Mouse (Mus musculus) kidney, adult 2 months (tissue): ENCODE data around the gene Dock2. TPM values are rescaled to one million over a fixed set of nuclear protein-coding genes. Genes with fewer than 3 reads are reported as not detected.

Experiments
- DNase-seq: peaks from one replicate; pipeline ENCODE4 v3.0.0; 2021
- H3K27ac ChIP-seq: fragments of 200-500 bp; 2 replicates; pipeline ENCODE4 v1.5.1; 2012; ENCODE audit warnings: low read depth, low read length, control low read depth, inconsistent platforms; ENCODE audit not compliant: insufficient read depth
- H3K27me3 ChIP-seq: fragments of 200-500 bp; replicated peaks from 2 replicates; pipeline ENCODE4 v1.6.1; 2012; ENCODE audit warnings: mild to moderate bottlenecking, moderate library complexity, low read length, inconsistent platforms; ENCODE audit not compliant: control insufficient read depth, insufficient read depth
- H3K36me3 ChIP-seq: fragments of 200-500 bp; 2 replicates; pipeline ENCODE4 v1.6.1; 2012; ENCODE audit warnings: mild to moderate bottlenecking, moderate library complexity, low read length, inconsistent platforms; ENCODE audit not compliant: control insufficient read depth, insufficient read depth
- H3K4me1 ChIP-seq: fragments of 200-500 bp; 2 replicates; pipeline ENCODE4 v1.6.1; 2011; ENCODE audit warnings: low read length; ENCODE audit not compliant: control insufficient read depth, insufficient read depth
- H3K4me3 ChIP-seq: fragments of 200-500 bp; 2 replicates; pipeline ENCODE4 v1.5.1; 2011; ENCODE audit warnings: mild to moderate bottlenecking, low read depth, low read length, control low read depth; ENCODE audit not compliant: insufficient read depth
- CTCF ChIP-seq: fragments of 200-500 bp; conservative IDR thresholded peaks from 2 replicates; pipeline ENCODE4 v1.5.1; 2011; ENCODE audit warnings: low read depth, mild to moderate bottlenecking, control low read depth, low read length, moderate library complexity, mixed read lengths; ENCODE audit not compliant: insufficient read depth, insufficient read length
- POLR2A ChIP-seq: fragments of 200-500 bp; IDR thresholded peaks from one replicate; pipeline ENCODE4 v1.6.1; 2011; ENCODE audit warnings: low read depth, low read length, control low read depth
- WGBS: fragments of 180-500 bp; shearing (Covaris S2); methylation state at CpG from one replicate; pipeline ENCODE4 v1.1.7; 2018; 5-methylcytosine and 5-hydroxymethylcytosine counted together
- polyA plus RNA-seq: library from polyadenylated mRNA; depleted of rRNA; stranded (reverse); fragments of >200 nt; gene quantifications from 2 replicates; pipeline ENCODE4 v1.2.3, GENCODE M21; 2012

The Dock2 gene
- polyA plus RNA-seq, 1 experiment, result 2.8 TPM

DNA sequence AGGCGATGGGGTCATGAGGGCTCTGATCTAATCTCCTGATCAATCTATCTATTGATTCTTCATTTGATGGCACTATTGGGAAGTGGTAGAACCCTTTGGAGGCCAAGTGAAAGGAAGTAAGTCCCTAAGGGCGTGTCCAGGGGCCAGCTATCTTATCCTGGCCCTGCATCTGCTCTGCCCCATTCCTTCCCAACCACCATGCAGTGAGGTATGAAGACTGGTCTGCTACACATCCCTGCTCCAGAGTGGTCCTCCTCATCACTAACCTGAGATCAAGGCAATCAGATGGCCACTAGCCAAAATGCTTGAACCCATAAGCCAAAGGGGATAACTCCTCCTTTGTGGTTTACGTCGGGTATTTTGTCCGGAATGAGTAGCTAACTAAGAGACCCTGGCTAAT is 256.5 kb downstream of the Dock2 start:
- Histone ChIP-seq H3K36me3 (no peaks in the 10 kb centered on the region), H3K4me3 (no peak overlapping the region), H3K4me1 (no peaks in the 10 kb centered on the region), H3K27ac (no peak overlapping the region), H3K27me3 (no peaks in the 10 kb centered on the region)
- TF ChIP-seq POLR2A (no peak), CTCF (no peak)
- no peak for DNase-seq
- 89% methylated on average over 5 of the region's 5 CpGs for WGBS

DNA sequence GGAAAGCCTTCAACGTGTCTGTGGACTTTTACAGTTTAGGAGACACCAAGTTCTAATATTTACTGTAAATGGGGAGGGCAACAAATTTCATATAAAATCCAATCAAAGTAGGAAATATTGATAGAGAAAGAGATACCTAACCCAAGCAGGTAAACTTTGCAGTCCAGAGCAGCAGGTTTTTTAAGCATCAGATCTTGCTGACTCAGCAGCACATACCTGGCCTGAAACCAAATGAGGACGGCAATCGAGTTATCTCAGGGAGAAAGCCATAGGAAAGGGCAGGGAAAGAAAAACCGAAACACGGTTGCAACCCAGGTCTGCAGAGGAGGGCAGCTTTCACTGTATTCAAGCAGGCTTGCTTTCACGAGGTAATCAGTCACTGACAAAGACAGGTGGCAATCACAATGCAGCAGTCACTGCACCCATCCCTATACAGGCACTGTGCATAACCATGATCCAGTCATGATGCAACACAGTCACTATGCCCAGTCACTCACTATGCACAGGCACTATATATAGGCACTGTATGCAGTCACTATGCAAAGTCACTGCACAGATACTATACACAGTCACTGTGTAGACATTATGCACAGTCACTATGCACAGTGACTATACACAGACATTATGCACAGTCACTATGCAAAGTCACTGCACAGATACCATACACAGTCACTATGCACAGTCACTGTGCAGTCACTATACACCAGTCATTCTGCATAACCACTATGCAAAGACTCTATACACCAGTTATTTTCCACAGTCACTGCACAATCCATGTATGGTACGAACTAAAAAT is 258.4 kb downstream of the Dock2 start:
- no peak for DNase-seq
- H3K4me1 ChIP-seq, result no peaks in the 10 kb centered on the region
- no peaks in the 10 kb centered on the region for H3K27me3 ChIP-seq
- no peaks in the 10 kb centered on the region for H3K36me3 ChIP-seq
- 66% methylated on average over 7 of the region's 7 CpGs for WGBS
- no peak overlapping the region for H3K4me3 ChIP-seq
- no peak overlapping the region for H3K27ac ChIP-seq
- TF ChIP-seq POLR2A, result no peak
- no peak for TF ChIP-seq CTCF

DNA sequence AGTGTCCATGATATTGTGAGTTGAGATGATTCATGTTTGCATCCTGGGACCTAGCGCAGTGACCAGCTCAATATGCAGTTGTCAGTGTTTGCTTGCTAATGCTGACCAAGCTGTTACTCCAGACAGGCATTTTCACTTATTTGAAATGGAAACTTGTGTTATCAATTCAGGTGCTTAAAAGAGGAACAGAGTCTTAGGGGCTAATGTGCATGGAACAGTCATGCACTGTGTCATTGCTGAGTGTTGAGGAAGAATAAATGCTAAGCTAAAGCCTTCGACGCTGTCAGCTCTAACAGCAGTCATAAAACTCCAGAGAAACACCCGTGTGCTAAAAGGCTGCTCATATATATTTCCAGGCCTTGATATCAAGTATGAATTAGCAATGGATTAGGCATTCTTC is 259.1 kb downstream of the Dock2 start:
- Histone ChIP-seq H3K27ac (no peak overlapping the region), H3K27me3 (no peaks in the 10 kb centered on the region), H3K4me1 (no peaks in the 10 kb centered on the region), H3K4me3 (no peak overlapping the region), H3K36me3 (no peaks in the 10 kb centered on the region)
- no peak for DNase-seq
- WGBS, result 80% methylated on average over 4 of the region's 4 CpGs
- TF ChIP-seq POLR2A (no peak), CTCF (no peak)

- no peak for TF ChIP-seq POLR2A
- no peak for TF ChIP-seq CTCF
- Histone ChIP-seq H3K27ac (no peak overlapping the region), H3K27me3 (no peaks in the 10 kb centered on the region), H3K4me1 (no peaks in the 10 kb centered on the region), H3K36me3 (no peaks in the 10 kb centered on the region), H3K4me3 (no peak overlapping the region)
- 50% methylated on average over 5 of the region's 5 CpGs for WGBS
- DNase-seq, result no peak
These were observed 265.1 kb downstream of the Dock2 start for GRCm38 (mm10) chr11:34518566-34518965.

- DNase-seq, result no peak
- 53% methylated on average over 2 of the region's 2 CpGs for WGBS
- H3K4me1 ChIP-seq, result no peaks in the 10 kb centered on the region
- TF ChIP-seq POLR2A (no peak), CTCF (no peak)
- no peak overlapping the region for H3K27ac ChIP-seq
- H3K27me3 ChIP-seq, result no peaks in the 10 kb centered on the region
- H3K36me3 ChIP-seq, result no peaks in the 10 kb centered on the region
- no peak overlapping the region for H3K4me3 ChIP-seq
These were observed 266.7 kb downstream of the Dock2 start for GRCm38 (mm10) chr11:34516971-34517370.

DNA sequence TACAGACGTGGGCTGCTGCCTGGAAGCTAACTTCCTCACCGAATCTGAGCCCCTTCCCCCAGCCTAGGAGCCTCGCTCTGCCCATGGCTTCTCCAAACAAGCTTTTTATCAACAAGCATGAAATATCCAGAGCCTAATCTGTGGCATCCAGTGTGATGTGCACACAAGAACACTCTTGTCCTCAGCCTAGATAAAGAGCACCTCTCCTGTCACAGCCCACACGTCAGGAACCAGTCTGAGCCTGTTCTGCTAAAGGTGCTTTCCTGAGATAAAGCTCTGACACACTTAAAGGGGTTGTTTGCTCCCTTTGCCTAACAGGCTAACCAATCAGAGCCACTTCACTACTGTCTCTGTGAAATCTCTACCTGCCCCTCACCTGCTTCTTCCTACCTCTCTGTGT is 268.4 kb downstream of the Dock2 start:
- H3K4me1 ChIP-seq, result no peaks in the 10 kb centered on the region
- DNase-seq, result no peak
- TF ChIP-seq CTCF (no peak), POLR2A (no peak)
- no peaks in the 10 kb centered on the region for H3K27me3 ChIP-seq
- WGBS, result 65% methylated on average over 4 of the region's 4 CpGs
- no peaks in the 10 kb centered on the region for H3K36me3 ChIP-seq
- H3K4me3 ChIP-seq, result no peak overlapping the region
- no peak overlapping the region for H3K27ac ChIP-seq

GRCm38 (mm10) chr11:34506390-34506789 is 277.3 kb downstream of the Dock2 start:
- 84% methylated on average over 1 of the region's 1 CpGs for WGBS
- TF ChIP-seq CTCF (no peak), POLR2A (no peak)

DNA sequence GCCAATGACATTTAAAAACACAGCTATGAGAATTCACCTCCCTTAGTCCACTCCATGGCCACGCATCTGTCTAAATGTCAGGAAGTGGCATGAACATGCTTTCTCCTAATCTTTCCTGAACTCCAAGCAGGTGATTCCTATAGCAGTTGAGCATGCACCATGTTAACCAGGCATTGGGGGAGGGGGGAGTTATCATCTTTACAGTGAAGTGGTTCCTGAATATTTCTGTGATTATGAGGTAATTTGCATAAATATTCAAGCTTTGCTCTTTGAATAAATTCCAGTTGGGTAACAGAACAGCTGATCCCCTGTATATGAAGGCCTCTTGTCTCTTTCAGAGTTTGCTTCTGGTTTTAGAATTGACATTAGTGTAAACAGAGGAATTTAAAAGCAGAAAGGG is 284.0 kb downstream of the Dock2 start:
- H3K27me3 ChIP-seq, result no peaks in the 10 kb centered on the region
- TF ChIP-seq POLR2A (no peak), CTCF (no peak)
- no peak for DNase-seq
- no peaks in the 10 kb centered on the region for H3K4me1 ChIP-seq
- 83% methylated on average over 1 of the region's 1 CpGs for WGBS
- H3K36me3 ChIP-seq, result no peaks in the 10 kb centered on the region
- no peak overlapping the region for H3K4me3 ChIP-seq
- no peak overlapping the region for H3K27ac ChIP-seq

More at GRCm38 (mm10) chr11:34506390-34506789, 277.3 kb downstream of the Dock2 start:
- no peaks in the 10 kb centered on the region for H3K36me3 ChIP-seq
- H3K4me1 ChIP-seq, result no peaks in the 10 kb centered on the region
- no peak overlapping the region for H3K27ac ChIP-seq
- DNase-seq, result no peak
- H3K4me3 ChIP-seq, result no peak overlapping the region
- H3K27me3 ChIP-seq, result no peaks in the 10 kb centered on the region
